Mouse (Mus musculus): ENCODE results near the gene Gm10181. TPM values are rescaled to one million over a fixed set of nuclear protein-coding genes. Genes with fewer than 3 reads are reported as not detected.
A peak's percentile ranks its signal among the peaks of the same experiment; 100 is the strongest.

The Gm10181 gene
- total RNA-seq (2014; rRNA removed) (not detected in 2 replicates), polyA plus RNA-seq (2015; fragmentation: Nextera tagmentation; extraction: Ambion mirVana) (not detected in 2 replicates)

GRCm38 (mm10) chr9:25089122-25089521, at the start of gene Gm10181:
Gene Gm10181, plus strand, starts transcription at chr9:25089422.
- no peak within 1 kb of the TSS for H3K4me3 ChIP-seq (ENCODE audit: low read length)
- no peaks in the 10 kb centered on the region for H3K4me1 ChIP-seq (ENCODE audit: insufficient read depth, low read length)
- H3K27ac ChIP-seq = no peak within 1 kb of the TSS
- H3K4me2 ChIP-seq (ENCODE audit: low read depth, low read length) = no peak within 1 kb of the TSS
- TF ChIP-seq CTCF (IDR thresholded peaks at IDR 0.05; ENCODE audit: low read depth) = no peak
- ATAC-seq (no peak), DNase-seq (ENCODE audit: low spot score) (no peak)
- H3K27me3 ChIP-seq (ENCODE audit: insufficient read depth, low read length) = no peaks in the 10 kb centered on the region
- no peak within 1 kb of the TSS for H3K9ac ChIP-seq (replicated peaks; ENCODE audit: low read length)
- H3K9me3 ChIP-seq (ENCODE audit: low read length) = no peaks in the 10 kb centered on the region
- H3K36me3 ChIP-seq (ENCODE audit: insufficient read depth, low read length) = no peaks in the 10 kb centered on the region
- WGBS = 86% methylated on average over 2 of the region's 2 CpGs

GRCm38 (mm10) chr9:25041665-25042064, 47.6 kb upstream of the Gm10181 start:
- Histone ChIP-seq H3K27ac (no peak overlapping the region), H3K9me3 (ENCODE audit: low read length) (no peaks in the 10 kb centered on the region), H3K4me3 (ENCODE audit: low read length) (no peak overlapping the region), H3K4me1 (ENCODE audit: insufficient read depth, low read length) (no peaks in the 10 kb centered on the region), H3K9ac (replicated peaks; ENCODE audit: low read length) (no peak overlapping the region), H3K36me3 (ENCODE audit: insufficient read depth, low read length) (no peaks in the 10 kb centered on the region), H3K4me2 (ENCODE audit: low read depth, low read length) (no peak overlapping the region), H3K27me3 (ENCODE audit: insufficient read depth, low read length) (no peaks in the 10 kb centered on the region)
- ATAC-seq = no peak
- TF ChIP-seq CTCF (IDR thresholded peaks at IDR 0.05; ENCODE audit: low read depth) = peak; percentile 83
- 25% methylated on average over 6 of the region's 6 CpGs for WGBS
- DNase-seq (ENCODE audit: low spot score) = peak; percentile 90

GRCm38 (mm10) chr9:25042162-25043111, 46.8 kb upstream of the Gm10181 start:
- H3K27me3 ChIP-seq (ENCODE audit: insufficient read depth, low read length) = no peaks in the 10 kb centered on the region
- no peaks in the 10 kb centered on the region for H3K4me1 ChIP-seq (ENCODE audit: insufficient read depth, low read length)
- H3K9me3 ChIP-seq (ENCODE audit: low read length) = no peaks in the 10 kb centered on the region
- H3K27ac ChIP-seq = no peak overlapping the region
- no peak overlapping the region for H3K4me3 ChIP-seq (ENCODE audit: low read length)
- ATAC-seq = no peak
- 66% methylated on average over 15 of the region's 15 CpGs for WGBS
- H3K4me2 ChIP-seq (ENCODE audit: low read depth, low read length) = no peak overlapping the region
- H3K9ac ChIP-seq (replicated peaks; ENCODE audit: low read length) = no peak overlapping the region
- TF ChIP-seq CTCF (IDR thresholded peaks at IDR 0.05; ENCODE audit: low read depth) = no peak
- DNase-seq (ENCODE audit: low spot score) = no peak
- H3K36me3 ChIP-seq (ENCODE audit: insufficient read depth, low read length) = no peaks in the 10 kb centered on the region

GRCm38 (mm10) chr9:25044325-25044724, 44.9 kb upstream of the Gm10181 start:
- no peaks in the 10 kb centered on the region for H3K27me3 ChIP-seq (ENCODE audit: insufficient read depth, low read length)
- no peak overlapping the region for H3K4me2 ChIP-seq (ENCODE audit: low read depth, low read length)
- 92% methylated on average over 3 of the region's 3 CpGs for WGBS
- no peak for TF ChIP-seq CTCF (IDR thresholded peaks at IDR 0.05; ENCODE audit: low read depth)
- ATAC-seq (no peak), DNase-seq (ENCODE audit: low spot score) (no peak)
- H3K4me3 ChIP-seq (ENCODE audit: low read length) = no peak overlapping the region
- H3K9me3 ChIP-seq (ENCODE audit: low read length) = no peaks in the 10 kb centered on the region
- H3K36me3 ChIP-seq (ENCODE audit: insufficient read depth, low read length) = no peaks in the 10 kb centered on the region
- H3K9ac ChIP-seq (replicated peaks; ENCODE audit: low read length) = no peak overlapping the region
- H3K27ac ChIP-seq = no peak overlapping the region
- no peaks in the 10 kb centered on the region for H3K4me1 ChIP-seq (ENCODE audit: insufficient read depth, low read length)

GRCm38 (mm10) chr9:25048289-25048688, 40.9 kb upstream of the Gm10181 start:
- no peaks in the 10 kb centered on the region for H3K9me3 ChIP-seq (ENCODE audit: low read length)
- H3K9ac ChIP-seq (replicated peaks; ENCODE audit: low read length) = no peak overlapping the region
- DNase-seq (ENCODE audit: low spot score) = no peak
- H3K36me3 ChIP-seq (ENCODE audit: insufficient read depth, low read length) = no peaks in the 10 kb centered on the region
- no peaks in the 10 kb centered on the region for H3K27me3 ChIP-seq (ENCODE audit: insufficient read depth, low read length)
- no peak for ATAC-seq
- H3K4me1 ChIP-seq (ENCODE audit: insufficient read depth, low read length) = no peaks in the 10 kb centered on the region
- no peak overlapping the region for H3K27ac ChIP-seq
- H3K4me3 ChIP-seq (ENCODE audit: low read length) = no peak overlapping the region
- no peak overlapping the region for H3K4me2 ChIP-seq (ENCODE audit: low read depth, low read length)
- 51% methylated on average over 2 of the region's 2 CpGs for WGBS
- TF ChIP-seq CTCF (IDR thresholded peaks at IDR 0.05; ENCODE audit: low read depth) = no peak

- no peaks in the 10 kb centered on the region for H3K36me3 ChIP-seq (ENCODE audit: insufficient read depth, low read length)
- ATAC-seq (no peak), DNase-seq (ENCODE audit: low spot score) (no peak)
- WGBS = 69% methylated on average over 2 of the region's 2 CpGs
- no peak overlapping the region for H3K27ac ChIP-seq
- no peak overlapping the region for H3K4me3 ChIP-seq (ENCODE audit: low read length)
- no peak overlapping the region for H3K4me2 ChIP-seq (ENCODE audit: low read depth, low read length)
- H3K9ac ChIP-seq (replicated peaks; ENCODE audit: low read length) = no peak overlapping the region
- H3K27me3 ChIP-seq (ENCODE audit: insufficient read depth, low read length) = no peaks in the 10 kb centered on the region
- no peaks in the 10 kb centered on the region for H3K4me1 ChIP-seq (ENCODE audit: insufficient read depth, low read length)
- no peaks in the 10 kb centered on the region for H3K9me3 ChIP-seq (ENCODE audit: low read length)
- no peak for TF ChIP-seq CTCF (IDR thresholded peaks at IDR 0.05; ENCODE audit: low read depth)
Measured at GRCm38 (mm10) chr9:25048940-25049339, 40.3 kb upstream of the Gm10181 start.

GRCm38 (mm10) chr9:25051901-25052300, 37.3 kb upstream of the Gm10181 start:
- H3K27me3 ChIP-seq (ENCODE audit: insufficient read depth, low read length) = no peaks in the 10 kb centered on the region
- no peak for DNase-seq (ENCODE audit: low spot score)
- H3K36me3 ChIP-seq (ENCODE audit: insufficient read depth, low read length) = no peaks in the 10 kb centered on the region
- 77% methylated on average over 4 of the region's 4 CpGs for WGBS
- no peak for TF ChIP-seq CTCF (IDR thresholded peaks at IDR 0.05; ENCODE audit: low read depth)
- H3K4me3 ChIP-seq (ENCODE audit: low read length) = no peak overlapping the region
- H3K4me2 ChIP-seq (ENCODE audit: low read depth, low read length) = no peak overlapping the region
- no peak overlapping the region for H3K9ac ChIP-seq (replicated peaks; ENCODE audit: low read length)
- no peaks in the 10 kb centered on the region for H3K4me1 ChIP-seq (ENCODE audit: insufficient read depth, low read length)
- no peak overlapping the region for H3K27ac ChIP-seq
- ATAC-seq = no peak
- no peaks in the 10 kb centered on the region for H3K9me3 ChIP-seq (ENCODE audit: low read length)

Measured in hindbrain, postnatal 0 days (tissue).